Mouse (Mus musculus) subcutaneous adipose tissue, adult 2 months (tissue): ENCODE results near the gene 1700049E17Rik1. TPM values are rescaled to one million over a fixed set of nuclear protein-coding genes. Genes with fewer than 3 reads are reported as not detected.

Experiments used
- polyA plus RNA-seq: library from polyadenylated mRNA; depleted of rRNA; stranded (reverse); fragments of >200 nt; gene quantifications from 2 replicates; pipeline ENCODE4 v1.2.3, GENCODE M21; 2012; ENCODE audit warnings: low replicate concordance; rRNA removed

Gene 1700049E17Rik1
- not detected in 2 replicates for polyA plus RNA-seq

DNA sequence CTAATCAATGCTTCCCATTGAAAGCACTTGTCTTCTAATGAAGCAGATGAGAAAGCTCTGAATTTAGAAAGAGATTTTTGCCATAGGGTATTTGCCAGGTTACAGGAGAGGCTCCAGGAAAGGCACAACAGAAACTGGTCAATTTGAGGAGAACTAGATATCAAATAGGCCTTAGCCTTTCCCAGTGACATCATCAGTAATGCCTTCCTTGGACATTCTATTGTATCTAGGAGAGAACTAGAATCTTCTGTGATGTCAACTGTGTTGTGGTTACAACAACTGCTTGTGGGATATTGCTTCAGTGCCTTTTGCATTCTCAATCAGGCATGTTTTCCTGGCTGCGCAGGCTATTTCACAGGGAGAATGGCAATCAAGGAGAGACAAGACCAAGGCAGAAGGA lies at the start of gene 1700049E17Rik1:
TSS of gene 1700049E17Rik1 (plus strand) at position 301 of the 400 bp plus-strand sequence.

DNA sequence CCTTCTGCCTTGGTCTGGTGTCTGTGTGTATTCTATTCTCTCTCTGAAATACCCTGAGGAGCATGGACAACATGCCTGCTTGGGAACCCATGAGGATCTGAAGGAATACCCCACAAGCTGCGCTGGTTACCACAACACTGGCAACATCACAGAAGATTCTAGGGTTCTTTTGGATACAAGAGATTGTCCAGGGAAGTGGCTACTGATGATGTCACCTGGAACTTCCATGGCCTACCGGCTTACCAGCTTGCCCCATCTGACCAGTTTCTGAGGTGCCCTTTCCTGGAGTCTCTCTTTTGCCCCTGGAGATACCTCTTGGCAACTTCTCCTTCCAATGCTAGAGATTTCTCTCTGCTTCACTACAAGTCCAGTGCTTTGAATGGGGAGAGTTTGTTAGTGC lies 17.6 kb upstream of the 1700049E17Rik1 start, which contains the start of gene Gm7980:
TSS of gene Gm7980 (minus strand) at position 101 of the 400 bp plus-strand sequence.

DNA sequence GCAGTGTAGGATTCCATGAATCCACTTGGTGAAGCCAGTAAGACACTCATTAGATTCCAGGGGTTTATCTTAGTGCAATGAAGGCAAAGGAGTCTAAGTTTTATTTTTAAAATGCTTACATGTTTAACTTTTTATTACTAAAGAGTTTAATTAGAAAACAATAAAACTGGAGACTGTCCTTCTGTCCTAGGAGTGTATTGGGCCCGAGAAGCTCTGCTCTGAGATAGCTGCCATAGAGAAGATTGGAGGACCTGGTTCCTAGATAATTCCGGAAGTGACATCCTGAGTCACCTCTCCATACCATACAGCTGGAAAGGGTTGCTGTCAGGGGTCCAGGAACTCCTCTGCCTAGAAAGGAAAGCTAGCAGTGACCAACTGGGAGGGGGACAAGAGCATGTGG lies 18.9 kb downstream of the 1700049E17Rik1 start, which contains the start of gene 1700024B05Rik:
TSS of gene 1700024B05Rik (plus strand) at position 301 of the 400 bp plus-strand sequence.

DNA sequence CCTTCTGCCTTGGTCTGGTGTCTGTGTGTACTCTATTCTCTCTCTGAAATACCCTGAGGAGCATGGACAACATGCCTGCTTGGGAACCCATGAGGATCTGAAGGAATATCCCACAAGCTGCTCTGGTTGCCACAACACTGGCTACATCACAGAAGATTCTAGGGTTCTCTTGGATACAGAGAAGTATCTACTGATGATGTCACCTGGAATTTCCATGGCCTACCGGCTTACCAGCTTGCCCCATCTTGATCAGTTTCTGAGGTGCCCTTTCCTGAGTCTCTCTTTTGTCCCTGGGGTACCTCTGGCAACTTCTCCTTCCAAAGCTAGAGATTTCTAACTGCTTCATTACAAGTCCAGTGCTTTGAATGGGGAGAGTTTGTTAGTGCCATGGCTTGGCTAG lies 43.1 kb downstream of the 1700049E17Rik1 start, which contains the start of gene Gm6401:
TSS of gene Gm6401 (minus strand) at position 101 of the 400 bp plus-strand sequence.

Other genes with a start within 250 kb of the 1700049E17Rik1 start
- gene Gm8068, start 223.1 kb upstream of the 1700049E17Rik1 start, polyA plus RNA-seq = not detected in 2 replicates
- not detected in 2 replicates for gene Gm7929, start 174.3 kb upstream of the 1700049E17Rik1 start, polyA plus RNA-seq
- not detected in 2 replicates for gene Gm47189, start 152.5 kb upstream of the 1700049E17Rik1 start, polyA plus RNA-seq
- gene Gm7980, start 17.7 kb upstream of the 1700049E17Rik1 start, polyA plus RNA-seq = not detected in 2 replicates
- not detected in 2 replicates for gene 1700024B05Rik, start 19.0 kb downstream of the 1700049E17Rik1 start, polyA plus RNA-seq
- gene Gm6401, start 43.0 kb downstream of the 1700049E17Rik1 start, polyA plus RNA-seq = not detected in 2 replicates
- not detected in 2 replicates for gene Gm3543, start 58.4 kb downstream of the 1700049E17Rik1 start, polyA plus RNA-seq
- not detected in 2 replicates for gene Gm7951, start 192.4 kb downstream of the 1700049E17Rik1 start, polyA plus RNA-seq
- gene Gm17027, start 237.7 kb downstream of the 1700049E17Rik1 start, polyA plus RNA-seq = not detected in 2 replicates